Mouse (Mus musculus) left cerebral cortex, adult 9 months (tissue): ENCODE results near the gene Ugt1a7c.
"Not testable (repeated sequence)": the region's sequence is repeated elsewhere in the genome, so short reads cannot be mapped to it uniquely, and the experiment has no call there.

Experiments
- DNase-seq, 2 experiments: peaks; one replicate each; pipeline ENCODE4 v3.0.0; 2022; ENCODE audit warnings: low spot score in 2 of 2

Gene Ugt1a7c

DNA sequence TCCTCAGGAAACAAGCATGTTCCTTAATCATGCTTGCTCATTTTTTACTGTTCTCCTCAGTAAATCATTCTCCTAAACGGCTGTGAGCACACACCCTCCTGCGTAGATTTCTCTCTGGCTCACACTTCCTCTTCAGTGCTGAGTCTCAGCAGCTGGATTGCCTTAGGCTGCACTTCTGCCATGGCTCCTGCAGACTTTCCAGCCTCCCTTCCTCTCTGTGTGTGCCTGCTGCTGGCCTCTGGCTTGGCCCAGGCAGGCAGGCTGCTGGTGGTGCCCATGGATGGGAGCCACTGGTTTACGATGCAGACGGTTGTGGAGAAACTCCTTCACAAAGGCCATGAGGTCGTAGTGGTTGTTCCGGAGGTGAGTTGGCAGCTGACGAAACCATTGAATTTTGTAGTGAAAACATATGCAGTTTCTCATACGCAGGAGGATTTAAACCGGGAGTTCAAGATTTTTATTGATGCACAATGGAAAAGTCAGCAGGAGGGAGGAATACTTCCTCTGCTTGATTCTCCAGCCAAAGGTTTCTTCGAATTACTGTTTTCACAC, at the start of gene Ugt1a7c:
Gene Ugt1a7c (plus strand): TSS at position 122 of the 552 bp plus-strand sequence.
- no peak for DNase-seq

DNA sequence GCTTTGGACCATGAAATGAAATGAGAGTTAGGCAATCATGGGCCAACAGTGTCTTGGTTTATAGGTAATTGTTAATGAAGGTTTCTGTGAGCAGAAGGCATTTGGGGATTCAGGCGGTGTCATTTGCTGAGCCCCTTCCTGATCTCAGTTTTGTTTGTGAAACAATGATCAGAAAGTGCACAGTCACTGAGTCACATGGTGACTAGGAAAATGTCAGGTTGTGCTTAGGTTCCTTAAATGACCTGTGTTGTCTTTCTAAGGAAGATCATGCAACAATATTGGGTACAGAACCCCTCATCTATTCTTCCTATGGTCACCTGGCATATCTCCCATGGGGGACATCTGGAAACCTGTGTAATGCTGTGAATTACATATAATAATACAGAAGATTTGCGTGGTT, 47.5 kb upstream of the Ugt1a7c start:
- not testable (repeated sequence) for DNase-seq

DNA sequence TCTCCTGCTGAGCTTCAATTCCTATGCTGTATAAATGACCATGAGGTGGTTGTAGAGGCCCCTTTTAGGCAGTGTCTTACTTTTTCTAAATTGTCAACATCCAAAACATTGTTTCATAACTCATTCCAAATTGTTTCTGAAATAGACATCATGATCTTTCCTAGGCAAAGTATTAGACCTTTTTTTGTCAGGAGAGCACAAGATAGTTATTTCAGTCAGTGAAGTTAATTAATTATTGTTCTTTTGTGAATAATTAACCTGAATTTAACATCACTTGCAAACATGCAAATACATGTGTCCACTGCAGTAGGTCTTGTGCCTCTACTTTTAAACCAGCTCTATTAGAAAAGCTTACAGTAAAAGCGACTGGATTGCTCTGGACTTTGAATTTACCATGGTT, 39.8 kb upstream of the Ugt1a7c start, which contains the start of gene Ugt1a10:
Gene Ugt1a10 (plus strand): TSS at position 301 of the 400 bp plus-strand sequence.
- no peak for DNase-seq

DNA sequence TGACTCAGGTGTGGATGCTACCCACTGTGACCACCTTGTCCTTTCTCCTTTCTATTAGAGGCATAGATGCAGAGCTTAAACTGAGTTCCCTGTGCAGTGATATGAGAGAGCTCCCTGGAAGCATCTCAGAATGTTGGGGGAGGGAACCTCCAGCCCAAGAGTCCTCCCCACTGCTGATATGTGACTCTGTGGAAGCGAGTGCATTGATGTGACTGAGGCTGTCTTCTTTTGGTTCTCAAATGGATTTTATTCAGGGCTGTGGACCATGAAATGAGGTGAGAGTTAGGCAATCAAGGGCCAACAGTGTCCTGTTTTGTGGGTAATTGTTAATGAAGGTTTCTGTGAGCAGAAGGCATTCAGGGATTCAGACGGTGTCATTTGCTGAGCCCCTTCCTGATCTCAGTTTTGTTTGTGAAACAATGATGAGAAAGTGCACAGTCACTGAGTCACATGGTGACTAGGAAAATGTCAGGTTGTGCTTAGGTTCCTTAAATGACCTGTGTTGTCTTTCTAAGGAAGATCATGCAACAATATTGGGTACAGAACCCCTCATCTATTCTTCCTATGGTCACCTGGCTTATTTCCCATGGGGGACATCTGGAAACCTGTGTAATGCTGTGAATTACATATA, 28.3 kb upstream of the Ugt1a7c start:
- not testable (repeated sequence) for DNase-seq

DNA sequence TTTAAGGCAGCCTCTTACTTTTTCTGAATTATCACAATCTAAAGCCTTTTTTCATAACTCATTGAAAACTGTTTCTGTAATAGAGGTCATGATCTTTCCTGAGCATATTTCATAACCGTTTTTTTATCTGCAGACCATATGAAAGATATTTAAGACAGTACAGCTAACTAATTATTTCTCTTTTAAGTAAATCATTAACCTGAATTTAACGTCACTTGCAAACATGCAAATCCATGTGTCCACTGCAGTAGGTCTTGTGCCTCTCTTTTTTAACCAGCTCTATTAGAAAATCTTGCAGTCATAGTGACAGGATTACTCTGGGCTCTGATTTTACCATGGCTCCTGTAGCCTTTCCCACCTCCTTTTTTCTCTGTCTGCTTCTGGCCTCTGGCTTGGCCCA, 24.4 kb upstream of the Ugt1a7c start, which contains the start of gene Ugt1a9:
Gene Ugt1a9 (plus strand): TSS at position 306 of the 400 bp plus-strand sequence.
- no peak for DNase-seq

DNA sequence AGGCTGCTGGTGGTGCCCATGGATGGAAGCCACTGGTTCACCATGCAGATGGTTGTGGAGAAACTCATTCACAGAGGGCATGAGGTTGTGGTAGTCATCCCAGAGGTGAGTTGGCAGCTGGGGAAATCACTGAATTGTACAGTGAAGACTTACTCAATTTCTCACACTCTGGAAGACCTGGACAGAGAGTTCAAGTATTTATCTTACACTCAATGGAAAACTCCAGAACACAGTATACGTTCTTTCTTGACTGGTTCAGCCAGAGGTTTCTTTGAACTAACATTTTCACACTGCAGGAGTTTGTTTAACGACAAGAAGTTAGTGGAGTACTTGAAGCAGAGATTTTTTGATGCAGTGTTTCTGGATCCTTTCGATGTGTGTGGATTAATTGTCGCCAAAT, 24.0 kb upstream of the Ugt1a7c start:
- DNase-seq: no peak

DNA sequence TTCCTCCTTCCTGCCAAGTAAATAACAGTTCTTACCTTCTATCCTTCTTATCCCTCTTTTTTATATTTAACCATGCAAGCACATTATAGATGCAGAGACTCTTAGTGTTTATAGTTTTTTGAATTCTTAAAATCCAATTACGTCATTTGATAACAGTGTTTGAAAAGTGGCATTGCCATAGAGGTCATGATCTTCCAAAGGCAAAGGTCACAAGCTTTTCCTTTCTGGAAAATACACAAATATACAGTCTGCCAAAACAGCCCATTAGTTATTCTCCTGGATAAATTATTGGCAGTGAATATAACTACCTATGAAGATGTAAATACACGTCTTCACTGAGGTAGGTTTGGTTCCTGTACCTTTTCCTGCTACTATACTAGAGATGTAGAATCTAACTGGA, 20.4 kb upstream of the Ugt1a7c start:
- DNase-seq: no peak

DNA sequence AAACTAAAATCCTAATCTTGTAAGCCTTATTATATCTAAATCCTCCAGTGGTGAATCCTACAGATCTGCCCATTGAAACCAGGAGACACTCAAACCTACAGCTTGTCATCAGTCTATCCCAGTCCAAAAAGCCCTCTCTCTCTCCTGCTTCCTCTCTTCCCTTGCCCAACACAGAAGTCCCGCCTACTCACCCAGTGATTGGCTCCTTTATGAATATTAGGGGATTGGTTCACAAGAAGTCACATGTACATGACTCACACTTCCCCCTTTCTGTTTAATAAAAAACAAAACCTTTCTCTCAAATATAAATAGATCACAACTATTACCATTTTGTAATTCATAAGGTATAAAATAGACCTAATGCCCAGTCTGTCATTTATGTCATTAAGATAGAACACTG, 17.7 kb upstream of the Ugt1a7c start:
- DNase-seq: no peak

DNA sequence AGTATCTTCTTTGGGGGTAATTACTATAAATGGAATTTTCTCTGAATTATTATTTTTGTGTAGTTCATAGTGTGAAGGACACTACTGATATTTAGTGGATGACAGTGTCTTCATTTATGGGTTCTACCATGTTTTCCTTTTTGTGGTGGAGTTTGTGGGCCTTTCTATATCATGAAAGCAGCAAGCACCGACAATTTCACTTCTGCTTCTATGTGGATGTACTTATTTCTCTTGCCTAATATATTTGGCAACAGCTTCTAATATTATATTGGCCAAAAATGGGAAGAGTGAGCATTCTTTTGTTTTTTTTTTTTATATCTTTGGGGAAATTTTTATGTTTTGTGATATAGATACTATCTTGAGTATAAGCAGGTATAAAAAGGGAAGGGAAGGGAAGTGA, 13.2 kb upstream of the Ugt1a7c start:
- DNase-seq: no peak

DNA sequence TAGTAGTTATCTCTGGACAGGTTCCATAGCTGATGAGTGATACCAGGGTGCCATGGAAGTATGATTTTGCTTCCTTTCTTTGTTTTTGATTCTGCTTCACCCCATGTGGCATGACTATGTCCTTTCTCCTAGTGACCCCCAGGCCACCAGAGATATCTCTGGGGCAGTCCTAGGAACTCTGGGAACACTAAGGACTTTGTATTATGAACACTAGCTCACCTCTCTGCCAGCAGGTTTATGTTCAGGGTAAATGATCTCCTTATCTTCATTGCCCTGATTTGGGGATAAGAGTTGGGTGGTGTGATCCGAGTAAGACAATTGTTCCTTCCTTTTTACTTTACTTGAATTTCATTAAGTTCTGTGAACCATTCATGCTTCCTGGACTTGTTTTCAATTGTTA, 8.7 kb upstream of the Ugt1a7c start:
- DNase-seq: no peak

DNA sequence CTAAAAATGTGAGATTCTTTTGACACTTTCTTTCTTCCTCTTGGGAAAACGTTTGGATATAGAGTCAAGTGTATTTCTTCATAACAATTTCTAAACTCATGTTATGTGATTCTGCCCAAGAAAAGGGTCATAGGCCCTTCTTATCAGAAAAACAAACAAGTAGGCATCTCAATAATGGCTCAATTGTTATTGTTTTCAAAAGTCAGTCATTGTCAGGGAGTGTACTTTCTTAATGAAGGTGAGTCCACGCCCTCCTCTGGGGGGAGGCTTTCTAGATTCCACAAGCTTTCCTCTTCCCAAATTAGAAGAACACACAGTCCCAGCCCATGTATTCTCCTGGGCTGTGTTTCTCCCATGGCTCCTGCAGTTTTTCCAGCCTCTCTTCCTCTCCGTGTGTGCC, 7.3 kb upstream of the Ugt1a7c start, which contains the start of gene Ugt1a8:
Gene Ugt1a8 (plus strand): TSS at position 301 of the 400 bp plus-strand sequence.
- no peak for DNase-seq

DNA sequence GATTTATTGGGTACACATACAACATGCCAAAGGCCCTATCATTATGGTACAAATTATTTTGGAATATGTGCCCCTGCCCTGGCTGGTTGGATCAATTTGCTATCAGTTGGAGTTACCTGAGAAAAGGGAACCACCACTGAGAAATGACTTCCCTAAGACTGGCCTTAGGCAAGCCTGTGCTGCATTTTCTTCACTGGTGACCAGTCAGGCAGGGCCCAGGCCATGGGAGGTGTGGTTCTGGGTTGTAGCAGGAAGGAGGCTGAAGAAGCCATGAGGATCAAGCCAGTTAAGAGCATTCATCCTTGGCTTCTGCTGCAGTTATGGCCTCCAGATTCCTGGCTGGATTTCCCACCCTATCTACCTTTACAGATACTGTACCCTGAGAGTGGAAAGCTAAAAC, 2.5 kb upstream of the Ugt1a7c start:
- DNase-seq: no peak

DNA sequence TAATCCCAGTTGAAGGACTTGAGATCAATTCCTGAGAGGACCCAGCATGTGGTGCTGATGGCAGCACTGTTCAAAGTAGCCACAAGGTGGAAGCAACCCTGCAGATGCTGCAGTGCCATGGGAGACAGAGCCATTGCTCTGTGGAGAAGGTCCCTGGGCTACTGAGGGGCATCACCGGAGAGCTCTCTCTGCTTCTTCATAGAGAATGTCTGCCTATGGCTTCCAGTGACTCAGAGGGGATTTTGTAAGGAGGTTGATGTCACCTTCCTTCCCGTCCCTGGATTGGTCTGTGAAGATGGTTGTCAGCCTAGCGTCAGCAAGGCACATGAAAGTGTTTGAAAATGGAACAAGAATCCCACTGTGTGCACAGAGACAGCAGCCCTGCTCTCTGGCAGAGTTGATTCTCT, 589 bp upstream of the Ugt1a7c start:
- not testable (repeated sequence) for DNase-seq

DNA sequence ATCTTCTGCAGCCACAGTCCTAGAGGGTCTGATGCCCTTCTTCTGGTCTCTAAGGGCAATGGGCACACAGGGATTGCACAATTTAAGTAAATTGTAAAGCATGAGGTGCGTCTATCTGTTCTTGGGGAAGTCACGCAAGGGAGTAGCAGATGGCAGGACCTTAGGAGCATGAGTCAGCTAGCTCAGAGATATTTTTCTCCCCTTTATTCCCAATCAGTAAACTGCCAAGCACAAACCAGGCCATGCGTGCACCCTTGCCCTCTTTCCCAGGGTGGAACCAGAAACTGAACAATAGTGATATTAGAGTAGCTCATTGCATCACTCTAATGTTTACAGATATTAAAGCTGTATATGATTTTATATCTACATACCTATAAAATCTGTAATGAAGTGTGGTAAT, 3.7 kb downstream of the Ugt1a7c start:
- not testable (repeated sequence) for DNase-seq

DNA sequence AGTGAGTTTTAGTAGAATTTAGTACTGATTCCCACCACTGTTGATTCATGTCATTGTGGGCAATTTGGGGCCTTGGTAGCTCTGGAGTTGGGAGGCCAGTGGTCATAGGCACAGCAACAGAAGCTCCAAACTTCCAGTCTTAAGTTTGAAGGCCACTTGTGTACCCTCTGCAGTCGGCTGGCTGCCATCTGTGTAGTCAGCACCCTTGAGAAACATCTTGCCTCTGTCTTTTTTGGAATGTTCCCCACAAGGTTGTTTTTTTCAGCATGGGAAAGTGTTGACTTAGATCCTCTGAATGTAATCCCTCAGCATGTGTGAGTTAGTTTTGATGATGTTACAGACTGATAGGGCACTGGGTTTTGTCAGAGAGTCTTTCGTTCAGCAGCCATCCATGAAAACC, 4.8 kb downstream of the Ugt1a7c start:
- DNase-seq: not testable (repeated sequence)

DNA sequence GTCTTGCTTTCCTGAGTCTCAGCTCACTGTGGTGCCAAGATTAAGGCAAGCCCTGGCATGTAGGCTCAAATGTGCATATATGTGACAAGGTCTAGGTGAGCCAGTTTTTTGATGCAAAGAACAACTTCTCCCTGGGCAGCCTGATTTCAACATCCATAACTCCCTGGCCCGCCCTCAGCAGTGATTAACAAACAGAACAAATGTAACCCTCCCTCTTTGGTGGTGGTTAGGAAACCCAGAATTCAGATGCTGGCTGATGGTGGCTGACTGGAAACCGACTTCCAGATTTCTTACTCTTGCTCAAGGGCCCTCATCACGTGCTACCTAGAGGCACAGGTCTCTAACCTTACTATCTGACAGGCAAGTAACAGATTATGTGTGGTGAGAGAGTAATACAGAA, 8.2 kb downstream of the Ugt1a7c start, which contains the start of gene Ugt1a6b:
Gene Ugt1a6b (plus strand): TSS at position 234 of the 400 bp plus-strand sequence.
- not testable (repeated sequence) for DNase-seq

DNA sequence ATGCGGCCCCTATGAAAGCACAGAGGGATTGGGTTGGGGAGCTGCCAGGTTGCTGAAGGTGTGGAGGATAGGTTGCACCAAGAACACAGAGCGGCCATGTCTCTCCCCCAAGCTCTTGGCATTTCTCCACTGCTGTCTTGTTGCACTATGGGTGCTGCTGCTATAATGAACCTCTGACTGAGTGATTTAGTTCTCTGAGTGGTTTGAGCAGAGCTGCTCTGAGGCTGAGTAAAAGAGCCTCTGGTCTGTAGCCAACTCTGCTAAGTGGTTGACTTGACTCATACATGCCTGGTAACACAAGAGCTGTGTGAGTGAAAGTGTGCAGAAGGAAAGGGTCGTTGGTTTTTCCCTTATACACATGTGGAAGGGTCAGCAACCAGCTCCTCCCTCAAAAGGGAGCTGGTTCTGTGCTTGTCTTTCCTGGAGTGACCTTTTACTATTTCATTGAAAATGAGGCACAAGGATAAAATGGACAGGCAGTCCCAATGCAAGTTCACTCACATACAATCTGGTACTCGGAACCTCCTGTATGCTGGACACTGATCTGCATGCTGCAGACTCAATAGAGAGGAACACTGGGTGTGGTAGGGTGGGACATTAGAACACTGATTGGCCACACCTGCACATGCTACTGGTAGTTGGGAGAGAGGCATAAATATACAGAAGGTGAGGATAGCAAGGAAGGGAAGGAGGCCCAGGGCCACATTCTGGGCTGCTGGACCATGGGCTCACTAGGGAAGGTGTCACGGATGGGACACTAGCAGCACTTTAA, 9.0 kb downstream of the Ugt1a7c start:
- not testable (repeated sequence) for DNase-seq

DNA sequence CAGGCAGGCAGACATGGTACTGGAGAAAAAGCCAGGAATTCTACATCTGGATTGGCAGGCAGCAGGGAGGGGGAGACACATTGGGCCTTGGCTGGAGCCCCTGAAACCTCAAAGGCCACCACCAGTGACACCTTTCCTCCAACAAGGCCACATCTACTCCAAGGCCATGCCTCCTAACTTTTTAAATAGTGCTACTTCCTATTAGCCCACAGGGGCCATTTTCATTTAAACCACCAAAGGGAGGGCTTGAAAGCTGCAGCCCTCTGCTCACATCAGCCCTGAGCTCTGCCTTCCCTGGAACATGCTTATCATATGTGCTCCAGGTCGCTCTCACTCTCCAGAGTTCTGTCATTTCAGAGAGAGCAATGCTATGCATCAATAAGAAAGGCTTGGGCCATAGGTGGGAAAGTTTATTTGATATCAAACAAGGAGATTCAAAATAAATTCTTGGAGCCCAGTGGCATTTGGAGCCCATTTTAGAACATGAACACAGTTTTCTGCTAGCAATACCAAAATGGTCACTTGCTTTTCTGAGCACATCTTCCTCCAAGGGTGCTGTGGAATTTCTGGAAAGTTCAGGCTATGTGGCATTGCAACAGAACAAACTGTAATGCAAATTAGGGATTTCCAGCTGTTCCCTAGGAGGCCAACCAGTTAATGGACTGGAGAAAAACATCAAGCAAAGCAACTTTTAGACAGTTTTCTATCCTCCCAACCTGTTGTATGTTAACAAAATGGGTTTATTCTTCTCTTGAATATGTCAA, 10.0 kb downstream of the Ugt1a7c start:
- DNase-seq: no peak

DNA sequence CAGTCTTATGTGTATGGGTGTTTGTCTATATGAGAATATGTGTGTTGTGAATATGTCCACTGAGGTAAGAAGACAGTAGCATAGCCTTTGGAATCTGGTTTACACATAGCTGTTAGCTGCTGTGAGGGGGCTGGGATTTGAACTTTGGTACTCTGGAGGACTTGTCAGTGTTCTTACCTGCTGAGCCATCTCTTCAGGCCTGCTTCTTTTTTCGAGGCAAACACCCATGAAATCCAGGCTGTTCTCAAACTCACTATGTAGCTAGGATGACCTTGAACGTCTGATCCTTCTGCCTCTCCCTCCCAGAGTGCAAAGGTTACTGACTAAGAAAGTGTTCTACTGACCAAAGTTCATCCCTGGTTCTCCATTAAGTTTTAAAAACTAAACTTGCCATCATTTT, 10.8 kb downstream of the Ugt1a7c start:
- no peak for DNase-seq

DNA sequence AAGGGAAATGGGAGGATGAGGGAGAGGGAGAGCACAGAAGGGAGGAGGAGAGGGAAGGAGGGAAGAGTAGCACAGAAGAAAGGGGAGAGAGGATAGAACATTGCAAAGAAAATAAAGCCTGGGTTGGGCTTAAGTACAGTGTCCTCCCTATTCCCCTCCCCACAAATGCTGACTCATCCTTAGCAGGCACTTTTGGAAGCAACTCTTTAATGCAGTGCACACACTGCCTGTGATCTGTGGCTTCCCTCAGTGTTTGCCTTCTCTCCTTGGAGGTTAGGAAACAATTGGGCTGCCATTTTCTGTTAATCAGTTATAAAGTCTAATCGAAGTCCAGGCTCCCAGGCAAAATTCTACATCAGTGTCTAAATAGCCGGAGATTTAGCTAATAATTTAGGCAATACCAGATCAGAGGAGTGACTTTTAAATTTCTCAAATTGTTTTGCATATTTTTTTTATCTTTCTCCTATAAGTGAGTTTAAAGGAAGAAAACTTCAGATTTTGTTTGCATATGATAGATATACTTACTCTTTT, 14.2 kb downstream of the Ugt1a7c start:
- not testable (repeated sequence) for DNase-seq

DNA sequence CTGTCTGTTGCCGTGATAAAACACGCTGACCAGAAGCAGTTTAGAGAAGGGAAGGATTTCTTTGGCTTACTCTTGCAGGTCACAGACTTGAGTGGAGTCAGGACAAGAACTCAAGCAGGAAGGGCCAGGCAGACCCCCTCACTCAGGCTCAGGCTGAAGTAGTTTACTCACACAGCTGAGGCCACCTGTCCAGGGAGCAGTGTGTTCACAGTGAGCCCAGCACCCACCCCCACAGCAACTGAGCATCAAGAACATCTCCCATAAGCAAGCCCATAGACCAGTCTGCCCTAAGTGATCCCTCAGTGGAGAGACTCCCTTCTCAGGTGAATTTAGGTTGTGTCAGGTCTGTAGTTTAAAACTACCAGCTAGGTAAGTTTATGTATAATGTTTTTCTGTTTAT, 14.7 kb downstream of the Ugt1a7c start:
- DNase-seq: not testable (repeated sequence)

DNA sequence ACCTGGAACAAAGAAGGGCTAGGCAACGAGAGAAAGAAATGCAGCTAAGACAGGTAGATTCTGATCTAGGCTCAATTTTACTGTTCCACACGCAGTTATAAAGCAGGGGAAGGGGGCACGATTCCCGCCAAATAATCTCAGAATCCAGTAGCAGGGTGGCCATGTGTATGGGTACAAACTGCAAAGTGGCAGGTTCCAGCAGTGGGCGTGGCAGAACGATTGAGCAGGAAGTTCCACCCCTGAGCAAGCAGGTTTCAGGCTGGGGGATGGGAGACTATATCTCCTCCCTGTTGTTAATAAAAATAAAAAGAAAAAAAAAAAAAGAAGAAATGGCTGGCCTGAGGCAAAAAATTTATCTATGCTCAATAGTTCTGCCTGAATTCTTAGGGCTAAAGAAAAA, 17.9 kb downstream of the Ugt1a7c start:
- not testable (repeated sequence) for DNase-seq
